Mouse (Mus musculus): ENCODE measurements around the gene Igtp. TPM values are rescaled to one million over a fixed set of nuclear protein-coding genes. Genes with fewer than 3 reads are reported as not detected.
A peak's percentile ranks its signal among the peaks of the same experiment; 100 is the strongest.
"Not testable (repeated sequence)": the region's sequence is repeated elsewhere in the genome, so short reads cannot be mapped to it uniquely, and the experiment has no call there.

The Igtp gene
- polyA plus RNA-seq, 1 experiment from 2014 or later: 2.2 TPM

DNA sequence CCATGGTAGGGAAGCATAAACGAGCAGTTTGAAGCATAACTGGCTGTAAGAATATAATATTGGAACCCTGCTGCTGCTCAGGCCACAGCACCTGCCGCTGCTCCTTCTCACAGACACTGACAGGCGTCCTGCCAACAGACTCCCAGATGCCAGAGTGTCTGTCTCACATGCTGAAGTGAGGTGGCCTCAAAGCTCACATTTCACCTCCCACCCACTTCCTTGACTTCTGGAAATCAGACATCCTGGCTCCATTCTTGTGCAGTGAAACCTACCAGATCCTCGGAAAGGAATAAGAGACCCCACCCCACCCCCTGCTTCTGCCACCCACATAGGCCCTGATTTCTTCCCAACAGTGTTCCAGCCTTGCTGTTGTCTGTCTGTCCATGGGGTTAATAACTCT, 24.4 kb downstream of the Igtp start:
- no peaks in the 10 kb centered on the region for H3K36me3 ChIP-seq (ENCODE audit: control insufficient read depth, insufficient read depth, low read length)
- no peak overlapping the region for H3K4me3 ChIP-seq (ENCODE audit: low read depth, low read length)
- H3K9ac ChIP-seq (ENCODE audit: low read length): no peak overlapping the region
- H3K4me2 ChIP-seq: no peak overlapping the region
- DNase-seq (ENCODE audit: low spot score, missing footprints) (no peak), ATAC-seq (ENCODE audit: low FRiP score) (no peak)
- H3K27ac ChIP-seq (ENCODE audit: low read depth, low read length): no peak overlapping the region
- WGBS: 60% methylated on average over 4 of the region's 4 CpGs
- H3K4me1 ChIP-seq (ENCODE audit: control insufficient read depth, insufficient read depth, low read length): no peaks in the 10 kb centered on the region
- no peaks in the 10 kb centered on the region for H3K9me3 ChIP-seq (ENCODE audit: control insufficient read depth, low read length)
- no peaks in the 10 kb centered on the region for H3K27me3 ChIP-seq (ENCODE audit: control insufficient read depth, insufficient read depth, low read length)

DNA sequence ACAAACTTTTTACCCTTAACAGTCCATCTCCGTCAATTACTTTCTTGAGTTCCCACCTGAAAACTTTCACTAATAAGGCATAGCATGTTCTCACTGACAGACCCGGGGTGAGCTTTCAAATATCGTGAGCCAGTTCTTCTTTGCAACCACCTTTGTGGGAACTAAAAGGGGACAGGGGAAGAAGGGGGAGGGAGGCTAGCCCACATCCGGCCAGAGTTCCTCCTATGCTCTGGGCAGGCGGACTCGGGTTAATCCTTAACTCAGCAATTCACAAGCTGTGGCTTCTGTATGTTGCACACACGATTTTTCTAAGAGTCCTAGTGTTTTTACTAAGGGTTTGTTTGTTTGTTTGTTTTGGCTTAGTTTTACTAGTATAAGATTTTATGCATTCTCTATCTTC, 25.0 kb downstream of the Igtp start:
- Histone ChIP-seq H3K27me3 (ENCODE audit: control insufficient read depth, insufficient read depth, low read length) (no peaks in the 10 kb centered on the region), H3K36me3 (ENCODE audit: control insufficient read depth, insufficient read depth, low read length) (no peaks in the 10 kb centered on the region), H3K9me3 (ENCODE audit: control insufficient read depth, low read length) (no peaks in the 10 kb centered on the region), H3K27ac (ENCODE audit: low read depth, low read length) (no peak overlapping the region), H3K4me1 (ENCODE audit: control insufficient read depth, insufficient read depth, low read length) (no peaks in the 10 kb centered on the region), H3K9ac (ENCODE audit: low read length) (no peak overlapping the region), H3K4me3 (ENCODE audit: low read depth, low read length) (no peak overlapping the region), H3K4me2 (no peak overlapping the region)
- DNase-seq (ENCODE audit: low spot score, missing footprints) (no peak), ATAC-seq (ENCODE audit: low FRiP score) (no peak)
- 66% methylated on average over 7 of the region's 7 CpGs for WGBS

GRCm38 (mm10) chr11:58224872-58225271, 25.5 kb downstream of the Igtp start:
- H3K27ac ChIP-seq (ENCODE audit: low read depth, low read length); H3K4me3 ChIP-seq (ENCODE audit: low read depth, low read length); DNase-seq (ENCODE audit: low spot score, missing footprints); H3K9me3 ChIP-seq (ENCODE audit: control insufficient read depth, low read length); H3K27me3 ChIP-seq (ENCODE audit: control insufficient read depth, insufficient read depth, low read length); ATAC-seq (ENCODE audit: low FRiP score); H3K9ac ChIP-seq (ENCODE audit: low read length); H3K36me3 ChIP-seq (ENCODE audit: control insufficient read depth, insufficient read depth, low read length); H3K4me2 ChIP-seq; H3K4me1 ChIP-seq (ENCODE audit: control insufficient read depth, insufficient read depth, low read length): not testable (repeated sequence)
- 78% methylated on average over 2 of the region's 2 CpGs for WGBS

DNA sequence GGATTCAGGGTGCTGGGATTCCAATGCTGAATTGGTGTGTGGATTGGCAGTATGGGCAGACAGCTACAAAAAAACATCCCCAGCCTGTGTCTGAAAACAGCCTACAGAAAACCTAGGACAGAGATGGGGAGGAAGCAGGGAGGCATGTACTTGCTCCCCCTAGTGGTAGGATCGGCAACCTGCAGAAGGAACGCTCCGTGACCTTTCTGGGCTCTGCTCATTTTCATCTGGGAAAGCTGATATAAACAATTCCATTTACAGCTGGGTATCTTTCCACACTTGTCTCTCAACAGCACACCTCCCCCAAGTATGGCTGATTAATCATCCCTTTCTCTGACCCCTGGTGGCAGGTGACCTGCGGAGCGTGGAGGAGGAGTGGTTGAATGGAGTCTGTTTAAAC, 26.3 kb downstream of the Igtp start:
- H3K4me2 ChIP-seq: no peak overlapping the region
- WGBS: 15% methylated on average over 5 of the region's 5 CpGs
- H3K4me3 ChIP-seq (ENCODE audit: low read depth, low read length): no peak overlapping the region
- no peaks in the 10 kb centered on the region for H3K36me3 ChIP-seq (ENCODE audit: control insufficient read depth, insufficient read depth, low read length)
- H3K9ac ChIP-seq (ENCODE audit: low read length): no peak overlapping the region
- ATAC-seq (ENCODE audit: low FRiP score): 0 out of 2 replicates have a peak, but pooled peaks have one; percentile 14
- no peaks in the 10 kb centered on the region for H3K9me3 ChIP-seq (ENCODE audit: control insufficient read depth, low read length)
- no peaks in the 10 kb centered on the region for H3K4me1 ChIP-seq (ENCODE audit: control insufficient read depth, insufficient read depth, low read length)
- DNase-seq (ENCODE audit: low spot score, missing footprints): peak; percentile 96
- no peaks in the 10 kb centered on the region for H3K27me3 ChIP-seq (ENCODE audit: control insufficient read depth, insufficient read depth, low read length)
- no peak overlapping the region for H3K27ac ChIP-seq (ENCODE audit: low read depth, low read length)

DNA sequence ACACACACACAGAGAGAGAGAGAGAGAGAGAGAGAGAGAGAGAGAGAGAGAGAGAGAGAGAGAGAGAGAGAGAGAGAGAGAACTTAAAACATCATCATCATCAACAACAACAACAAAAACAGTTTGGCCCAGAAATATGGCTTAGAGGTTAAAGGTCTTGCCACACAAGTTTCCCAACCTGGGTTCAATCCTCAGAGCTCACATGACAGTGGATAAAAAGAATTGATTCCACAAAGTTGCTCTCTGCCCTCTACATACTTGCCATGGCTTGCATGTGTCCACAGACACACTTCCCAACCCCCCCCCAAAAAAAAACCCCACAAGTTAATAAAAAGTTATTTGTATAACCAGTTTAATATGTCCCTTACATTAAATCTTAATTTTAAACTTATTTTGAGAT, 27.1 kb downstream of the Igtp start:
- Histone ChIP-seq H3K27me3 (ENCODE audit: control insufficient read depth, insufficient read depth, low read length) (no peaks in the 10 kb centered on the region), H3K9ac (ENCODE audit: low read length) (no peak overlapping the region), H3K9me3 (ENCODE audit: control insufficient read depth, low read length) (no peaks in the 10 kb centered on the region), H3K4me3 (ENCODE audit: low read depth, low read length) (no peak overlapping the region), H3K4me1 (ENCODE audit: control insufficient read depth, insufficient read depth, low read length) (no peaks in the 10 kb centered on the region), H3K4me2 (no peak overlapping the region), H3K36me3 (ENCODE audit: control insufficient read depth, insufficient read depth, low read length) (no peaks in the 10 kb centered on the region), H3K27ac (ENCODE audit: low read depth, low read length) (no peak overlapping the region)
- ATAC-seq (ENCODE audit: low FRiP score) (no peak), DNase-seq (ENCODE audit: low spot score, missing footprints) (no peak)

DNA sequence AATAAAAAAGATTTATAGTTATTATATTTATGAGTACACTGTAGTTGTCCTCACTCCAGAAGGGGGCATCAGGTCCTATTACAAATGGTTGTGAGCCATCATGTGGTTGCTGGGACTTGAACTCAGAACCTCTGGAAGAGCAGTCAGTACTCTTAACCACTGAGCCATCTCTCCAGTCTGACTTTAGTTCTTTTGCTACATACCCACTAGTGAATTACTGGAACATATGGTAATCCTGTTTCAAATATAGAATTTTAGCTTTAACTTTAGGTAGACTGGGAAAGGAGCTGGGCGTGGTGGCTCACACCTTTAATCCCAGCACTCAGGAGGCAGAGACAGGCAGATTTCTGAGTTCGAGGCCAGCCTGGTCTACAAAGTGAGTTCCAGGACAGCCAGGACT, 28.7 kb downstream of the Igtp start:
- WGBS: 94% methylated on average over 1 of the region's 2 CpGs
- not testable (repeated sequence) for ATAC-seq (ENCODE audit: low FRiP score); H3K9ac ChIP-seq (ENCODE audit: low read length); H3K4me3 ChIP-seq (ENCODE audit: low read depth, low read length); DNase-seq (ENCODE audit: low spot score, missing footprints); H3K9me3 ChIP-seq (ENCODE audit: control insufficient read depth, low read length); H3K4me1 ChIP-seq (ENCODE audit: control insufficient read depth, insufficient read depth, low read length); H3K27me3 ChIP-seq (ENCODE audit: control insufficient read depth, insufficient read depth, low read length); H3K27ac ChIP-seq (ENCODE audit: low read depth, low read length); H3K4me2 ChIP-seq; H3K36me3 ChIP-seq (ENCODE audit: control insufficient read depth, insufficient read depth, low read length)

DNA sequence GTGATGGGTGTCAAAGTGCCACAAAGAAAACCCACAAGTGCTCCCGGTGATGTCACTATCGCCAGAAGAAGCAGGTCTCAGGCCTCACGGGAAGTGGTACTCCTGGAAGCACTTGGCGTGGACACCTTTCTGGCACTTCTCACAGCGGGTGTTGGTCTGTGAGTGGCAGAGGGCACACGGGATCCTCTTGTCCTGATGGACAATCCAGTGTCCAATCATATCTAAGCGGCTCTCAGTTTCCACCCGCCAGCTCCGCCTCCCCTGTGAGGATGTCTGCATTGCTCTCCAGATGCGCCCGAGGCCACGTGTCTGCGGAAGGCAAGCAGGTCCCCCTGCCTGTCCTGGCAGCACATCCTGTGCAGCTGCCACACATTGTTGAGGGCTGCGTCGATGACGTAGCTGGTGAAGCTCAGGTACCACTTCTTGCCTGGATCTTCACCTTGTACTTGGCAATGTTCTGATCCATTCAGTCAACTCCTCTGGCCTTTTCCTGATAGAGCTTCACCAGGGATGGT, 31.1 kb downstream of the Igtp start:
- no peak overlapping the region for H3K4me2 ChIP-seq
- no peaks in the 10 kb centered on the region for H3K4me1 ChIP-seq (ENCODE audit: control insufficient read depth, insufficient read depth, low read length)
- WGBS: 73% methylated on average over 16 of the region's 16 CpGs
- H3K27ac ChIP-seq (ENCODE audit: low read depth, low read length): no peak overlapping the region
- no peak for DNase-seq (ENCODE audit: low spot score, missing footprints)
- no peak overlapping the region for H3K9ac ChIP-seq (ENCODE audit: low read length)
- no peak overlapping the region for H3K4me3 ChIP-seq (ENCODE audit: low read depth, low read length)
- H3K36me3 ChIP-seq (ENCODE audit: control insufficient read depth, insufficient read depth, low read length): no peaks in the 10 kb centered on the region
- no peaks in the 10 kb centered on the region for H3K27me3 ChIP-seq (ENCODE audit: control insufficient read depth, insufficient read depth, low read length)
- no peaks in the 10 kb centered on the region for H3K9me3 ChIP-seq (ENCODE audit: control insufficient read depth, low read length)
- no peak for ATAC-seq (ENCODE audit: low FRiP score)

GRCm38 (mm10) chr11:58231156-58231555, 31.8 kb downstream of the Igtp start:
- Histone ChIP-seq H3K27me3 (ENCODE audit: control insufficient read depth, insufficient read depth, low read length) (no peaks in the 10 kb centered on the region), H3K4me1 (ENCODE audit: control insufficient read depth, insufficient read depth, low read length) (no peaks in the 10 kb centered on the region), H3K9ac (ENCODE audit: low read length) (no peak overlapping the region), H3K4me3 (ENCODE audit: low read depth, low read length) (no peak overlapping the region), H3K4me2 (no peak overlapping the region), H3K27ac (ENCODE audit: low read depth, low read length) (no peak overlapping the region), H3K9me3 (ENCODE audit: control insufficient read depth, low read length) (no peaks in the 10 kb centered on the region), H3K36me3 (ENCODE audit: control insufficient read depth, insufficient read depth, low read length) (no peaks in the 10 kb centered on the region)
- 87% methylated on average over 8 of the region's 8 CpGs for WGBS
- ATAC-seq (ENCODE audit: low FRiP score): no peak
- no peak for DNase-seq (ENCODE audit: low spot score, missing footprints)

DNA sequence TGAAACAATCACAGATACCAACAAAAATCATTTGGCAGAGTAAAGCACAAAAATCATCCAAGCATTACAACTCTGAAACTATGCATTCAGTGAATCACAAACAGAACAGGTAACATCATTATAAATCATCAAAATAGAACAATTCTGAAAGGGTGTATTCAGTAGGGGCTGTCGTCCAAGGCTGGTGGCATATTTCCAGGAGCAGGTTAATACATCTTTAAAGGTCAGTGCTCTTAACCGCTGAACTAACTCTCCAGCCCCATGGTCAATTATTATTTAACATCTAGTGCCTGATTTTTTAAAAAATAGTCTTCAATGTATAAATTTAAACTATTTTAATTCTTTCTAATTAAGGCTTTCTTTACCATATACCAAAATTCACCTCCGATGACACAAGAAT, 35.2 kb downstream of the Igtp start:
- not testable (repeated sequence) for H3K4me3 ChIP-seq (ENCODE audit: low read depth, low read length); H3K36me3 ChIP-seq (ENCODE audit: control insufficient read depth, insufficient read depth, low read length); ATAC-seq (ENCODE audit: low FRiP score); H3K27ac ChIP-seq (ENCODE audit: low read depth, low read length); H3K9me3 ChIP-seq (ENCODE audit: control insufficient read depth, low read length); DNase-seq (ENCODE audit: low spot score, missing footprints); H3K4me2 ChIP-seq; H3K27me3 ChIP-seq (ENCODE audit: control insufficient read depth, insufficient read depth, low read length); H3K9ac ChIP-seq (ENCODE audit: low read length); H3K4me1 ChIP-seq (ENCODE audit: control insufficient read depth, insufficient read depth, low read length)
- 84% methylated on average over 3 of the region's 3 CpGs for WGBS

DNA sequence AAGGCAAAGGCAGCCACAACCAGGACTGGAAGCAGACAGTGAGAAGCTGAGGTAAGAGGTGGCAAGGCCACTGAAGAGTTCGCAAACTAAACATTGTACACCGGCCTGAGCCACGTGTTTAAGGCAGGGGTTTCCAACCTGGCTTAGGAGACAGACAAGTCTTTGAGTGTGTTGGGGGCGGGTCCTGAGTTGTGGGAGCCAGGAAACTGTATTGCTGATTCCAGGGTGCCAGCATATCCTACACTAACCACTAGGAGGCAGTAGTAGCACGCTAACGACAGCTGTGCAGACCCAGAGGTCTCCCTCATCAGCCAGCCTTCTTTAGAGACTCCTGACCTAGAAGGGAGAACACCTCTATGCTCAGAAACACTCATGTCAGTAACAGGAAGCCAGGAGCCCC, 35.8 kb downstream of the Igtp start:
- Histone ChIP-seq H3K4me1 (ENCODE audit: control insufficient read depth, insufficient read depth, low read length) (no peaks in the 10 kb centered on the region), H3K4me3 (ENCODE audit: low read depth, low read length) (no peak overlapping the region), H3K4me2 (no peak overlapping the region), H3K36me3 (ENCODE audit: control insufficient read depth, insufficient read depth, low read length) (no peaks in the 10 kb centered on the region), H3K27ac (ENCODE audit: low read depth, low read length) (no peak overlapping the region), H3K27me3 (ENCODE audit: control insufficient read depth, insufficient read depth, low read length) (no peaks in the 10 kb centered on the region), H3K9me3 (ENCODE audit: control insufficient read depth, low read length) (no peaks in the 10 kb centered on the region), H3K9ac (ENCODE audit: low read length) (no peak overlapping the region)
- ATAC-seq (ENCODE audit: low FRiP score) (no peak), DNase-seq (ENCODE audit: low spot score, missing footprints) (peak; percentile 91)
- 12% methylated on average over 6 of the region's 6 CpGs for whole genome bisulfite sequencing
